Mouse (Mus musculus) heart, adult 2 months (tissue): Measurements from ENCODE around the gene Esf1.

Experiments used
- CTCF ChIP-seq: fragments of 200-600 bp; IDR thresholded peaks from 2 replicates; pipeline ENCODE4 v1.8.1; 2022; ENCODE audit warnings: antibody characterized with exemption, mild to moderate bottlenecking, moderate library complexity
- EP300 ChIP-seq: fragments of 200-500 bp; IDR thresholded peaks from 2 replicates; pipeline ENCODE4 v1.6.1; 2011; ENCODE audit warnings: low read depth, low read length, control low read depth; ENCODE audit not compliant: insufficient read depth
- POLR2A ChIP-seq: fragments of 200-500 bp; IDR thresholded peaks from 2 replicates; pipeline ENCODE4 v1.6.1; 2011; ENCODE audit warnings: mild to moderate bottlenecking, low read depth, low read length, control low read depth; ENCODE audit not compliant: insufficient read depth

GRCm38 (mm10) chr2:140077476-140077875 lies 92.9 kb downstream of the Esf1 start:
- TF ChIP-seq CTCF (no peak), POLR2A (no peak), EP300 (no peak)
